Mouse (Mus musculus) spleen, adult 2 months (tissue): ENCODE measurements around the gene Il21r.

Experiments used
- CTCF ChIP-seq: fragments of 200-500 bp; IDR thresholded peaks from 2 replicates; pipeline ENCODE4 v1.5.1; 2011; ENCODE audit warnings: mild to moderate bottlenecking, inconsistent platforms; ENCODE audit not compliant: insufficient read depth, insufficient read length, insufficient replicate concordance; ENCODE audit errors: extremely low read depth
- POLR2A ChIP-seq: fragments of 200-500 bp; IDR thresholded peaks from 2 replicates; pipeline ENCODE4 v1.6.1; 2011; ENCODE audit warnings: low read depth, low read length, inconsistent platforms

- no peak for TF ChIP-seq CTCF
- TF ChIP-seq POLR2A, result no peak
These were observed 68.2 kb downstream of the Il21r start for GRCm38 (mm10) chr7:125671396-125671795.
